Mouse (Mus musculus): Measurements from ENCODE around the gene Gm5142. TPM values are rescaled to one million over a fixed set of nuclear protein-coding genes. Genes with fewer than 3 reads are reported as not detected.

Gm5142 gene
- polyA plus RNA-seq, 1 experiment, result not detected

Other genes with a start within 250 kb of the Gm5142 start
- gene 1700129C05Rik, start 35.9 kb downstream of the Gm5142 start, polyA plus RNA-seq (2012; fragmentation: generic; extraction: Trizol), result not detected
- 10.5 TPM for gene Rcbtb1, start 22.5 kb upstream of the Gm5142 start, polyA plus RNA-seq (2012; fragmentation: generic; extraction: Trizol)
- not detected for gene Gm6904, start 81.5 kb upstream of the Gm5142 start, polyA plus RNA-seq (2012; fragmentation: generic; extraction: Trizol)
- not detected for gene Phf11a, start 118.8 kb upstream of the Gm5142 start, polyA plus RNA-seq (2012; fragmentation: generic; extraction: Trizol)
- gene Phf11b, start 162.6 kb upstream of the Gm5142 start, polyA plus RNA-seq (2012; fragmentation: generic; extraction: Trizol), result not detected
- not detected for gene Phf11d, start 186.7 kb upstream of the Gm5142 start, polyA plus RNA-seq (2012; fragmentation: generic; extraction: Trizol)
- 0.18 TPM for gene Phf11c, start 216.6 kb upstream of the Gm5142 start, polyA plus RNA-seq (2012; fragmentation: generic; extraction: Trizol)

Measured in C2C12 (cell line).